Mouse (Mus musculus) bone marrow, adult 2 months (tissue): ENCODE measurements around the gene Tomm40l. TPM values are rescaled to one million over a fixed set of nuclear protein-coding genes. Genes with fewer than 3 reads are reported as not detected.

Experiments
- H3K27ac ChIP-seq: fragments of 200-500 bp; 2 replicates; pipeline ENCODE4 v1.5.1; 2012; ENCODE audit warnings: low read depth, mild to moderate bottlenecking, control low read depth, inconsistent platforms, low read length; ENCODE audit not compliant: control insufficient read depth, poor library complexity, insufficient read depth
- H3K4me1 ChIP-seq: fragments of 200-500 bp; 2 replicates; pipeline ENCODE4 v1.6.1; 2011; ENCODE audit warnings: low read length; ENCODE audit not compliant: control insufficient read depth, insufficient read depth
- H3K4me3 ChIP-seq: fragments of 200-500 bp; replicated peaks from 2 replicates; pipeline ENCODE3; 2011; ENCODE audit warnings: mild to moderate bottlenecking, low read depth, low read length, control low read depth; ENCODE audit not compliant: control insufficient read depth
- CTCF ChIP-seq: fragments of 200-500 bp; IDR thresholded peaks from 2 replicates; pipeline ENCODE4 v1.5.1; 2011; ENCODE audit warnings: low read length, control low read depth; ENCODE audit not compliant: control insufficient read depth, insufficient read depth
- POLR2A ChIP-seq: fragments of 200-500 bp; IDR thresholded peaks from 2 replicates; pipeline ENCODE4 v1.6.1; 2011; ENCODE audit warnings: low read depth, mild to moderate bottlenecking, control low read depth, low read length, borderline replicate concordance; ENCODE audit not compliant: control insufficient read depth
- WGBS: fragments of 180-500 bp; shearing (Covaris S2); methylation state at CpG from one replicate; pipeline ENCODE4 v1.1.7; 2018; 5-methylcytosine and 5-hydroxymethylcytosine counted together
- polyA plus RNA-seq: library from polyadenylated mRNA; stranded (reverse); fragments of >200 nt; gene quantifications from 2 replicates; pipeline ENCODE4 v1.2.4, GENCODE M21; 2011; ENCODE audit warnings: low replicate concordance; ENCODE audit not compliant: missing spikeins, insufficient read depth, insufficient read length

The Tomm40l gene
- polyA plus RNA-seq, 1 experiment, result 20.1 TPM

GRCm38 (mm10) chr1:171265971-171266744, 43.8 kb upstream of the Tomm40l start:
- 42% methylated on average over 4 of the region's 4 CpGs for WGBS
- Histone ChIP-seq H3K4me1 (no peaks in the 10 kb centered on the region), H3K27ac (no peak overlapping the region), H3K4me3 (no peak overlapping the region)
- TF ChIP-seq POLR2A, result no peak
- no peak for TF ChIP-seq CTCF

GRCm38 (mm10) chr1:171263666-171264461, 41.5 kb upstream of the Tomm40l start:
- TF ChIP-seq CTCF (peak; percentile 32; the same call in 1 of the 2 replicates), POLR2A (no peak)
- WGBS, result 54% methylated on average over 3 of the region's 3 CpGs
- H3K27ac ChIP-seq, result no peak overlapping the region
- H3K4me1 ChIP-seq, result no peaks in the 10 kb centered on the region; the same call in 1 of the 2 replicates
- H3K4me3 ChIP-seq, result no peak overlapping the region

- Histone ChIP-seq H3K27ac (no peak overlapping the region), H3K4me3 (no peak overlapping the region), H3K4me1 (no peaks in the 10 kb centered on the region; the same call in 1 of the 2 replicates)
- TF ChIP-seq POLR2A (no peak), CTCF (no peak)
- 5% methylated on average over 2 of the region's 2 CpGs for WGBS
These were observed 40.9 kb upstream of the Tomm40l start for GRCm38 (mm10) chr1:171263185-171263611.

DNA sequence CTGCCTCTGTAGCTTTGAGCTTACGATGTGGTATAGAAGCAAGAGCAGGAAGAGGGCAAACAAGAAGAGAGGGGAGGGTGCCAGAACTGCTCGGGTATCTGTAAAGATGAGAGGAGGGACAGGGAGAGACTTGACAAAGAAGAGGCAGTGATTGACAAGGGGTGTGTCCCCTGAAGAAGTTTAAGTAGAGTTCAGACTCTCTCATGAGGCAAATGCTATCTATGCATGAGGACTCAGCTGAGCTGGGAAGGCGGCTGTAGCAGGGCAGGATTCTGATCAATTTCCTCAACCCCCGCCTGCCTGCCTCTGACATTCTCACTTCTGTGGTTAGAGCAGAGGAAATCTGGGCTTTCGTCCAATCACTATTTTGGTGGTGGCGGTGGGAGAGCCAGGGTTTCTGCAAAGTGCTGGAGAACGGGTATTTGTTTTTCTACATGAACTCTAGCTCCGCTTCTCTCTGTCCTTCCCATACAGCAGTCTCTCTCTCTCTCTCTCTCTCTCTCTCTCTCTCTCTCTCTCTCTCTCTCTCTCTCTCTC, 40.3 kb upstream of the Tomm40l start:
- no peak overlapping the region for H3K27ac ChIP-seq
- H3K4me3 ChIP-seq, result no peak overlapping the region
- TF ChIP-seq CTCF, result no peak
- no peak for TF ChIP-seq POLR2A
- H3K4me1 ChIP-seq, result no peaks in the 10 kb centered on the region; the same call in 1 of the 2 replicates
- under 1% methylated on average over 8 of the region's 8 CpGs for WGBS

DNA sequence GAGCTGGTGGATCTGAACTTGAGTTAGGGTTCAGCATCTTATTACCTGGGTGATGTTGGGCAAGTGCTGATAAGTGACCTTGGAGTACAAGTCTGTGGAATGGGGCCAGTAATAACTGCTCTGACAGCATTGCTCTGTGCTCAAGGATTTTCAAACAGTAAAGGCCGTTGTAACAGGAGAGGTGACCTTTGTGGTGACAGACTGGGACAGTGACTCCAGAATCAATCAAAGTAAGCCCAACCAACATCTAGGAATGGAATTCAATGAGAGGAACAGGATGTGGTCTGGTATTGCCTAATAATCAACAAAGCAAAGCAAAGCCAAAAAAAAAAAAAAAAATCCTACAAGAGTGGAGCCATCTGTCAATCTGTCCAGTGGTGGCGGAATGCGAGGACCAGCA, 38.0 kb upstream of the Tomm40l start:
- Histone ChIP-seq H3K27ac (no peak overlapping the region), H3K4me3 (no peak overlapping the region), H3K4me1 (no peaks in the 10 kb centered on the region; the same call in 1 of the 2 replicates)
- 37% methylated on average over 3 of the region's 3 CpGs for WGBS
- TF ChIP-seq CTCF (no peak), POLR2A (no peak)

DNA sequence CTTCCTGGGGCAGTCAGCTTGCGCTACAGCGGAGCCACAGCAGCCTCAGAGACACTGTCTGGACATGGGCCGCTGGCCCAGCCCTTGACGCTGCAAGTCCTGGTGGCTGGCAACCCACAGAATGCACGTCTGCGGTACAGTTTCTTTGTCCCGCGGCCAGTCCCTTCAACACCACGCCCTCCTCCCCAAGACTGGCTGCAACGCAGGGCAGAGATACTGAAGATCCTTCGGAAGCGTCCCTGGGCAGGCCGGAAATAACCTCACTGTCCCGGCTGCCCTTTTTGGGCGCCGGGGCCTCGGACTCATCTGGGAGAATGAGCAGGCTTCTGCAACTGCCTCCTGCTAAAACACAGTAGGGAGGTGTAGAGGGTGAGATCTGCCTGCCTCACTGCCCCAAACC, 36.6 kb upstream of the Tomm40l start:
- TF ChIP-seq POLR2A, result no peak
- no peak for TF ChIP-seq CTCF
- Histone ChIP-seq H3K4me3 (no peak overlapping the region), H3K4me1 (no peaks in the 10 kb centered on the region; the same call in 1 of the 2 replicates), H3K27ac (no peak overlapping the region)
- 71% methylated on average over 17 of the region's 17 CpGs for WGBS

DNA sequence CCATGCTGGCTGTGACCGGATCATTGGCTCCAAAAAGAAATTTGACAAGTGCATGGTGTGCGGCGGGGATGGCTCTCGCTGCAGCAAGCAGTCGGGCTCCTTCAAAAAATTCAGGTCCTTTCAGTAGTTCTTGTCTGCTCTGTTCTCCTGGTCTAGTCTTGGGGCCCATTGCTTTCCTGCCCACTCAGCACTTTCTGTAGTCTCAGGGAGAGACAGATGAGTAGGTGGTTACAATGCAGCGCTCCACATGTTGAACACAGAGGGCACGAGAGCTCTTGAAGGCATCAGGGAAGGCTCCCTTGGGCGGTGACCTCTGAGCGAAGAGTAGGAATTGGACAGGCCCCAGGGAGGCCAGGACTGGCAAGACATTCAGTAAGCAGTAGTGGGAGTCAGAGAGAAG, 35.5 kb upstream of the Tomm40l start:
- Histone ChIP-seq H3K27ac (no peak overlapping the region), H3K4me3 (no peak overlapping the region), H3K4me1 (no peaks in the 10 kb centered on the region; the same call in 1 of the 2 replicates)
- TF ChIP-seq CTCF (no peak), POLR2A (no peak)
- 76% methylated on average over 9 of the region's 9 CpGs for WGBS
